Mouse (Mus musculus) heart, adult 2 months (tissue): ENCODE measurements around the gene Pnpo.

ENCODE experiments used
- CTCF ChIP-seq: fragments of 200-600 bp; IDR thresholded peaks from 2 replicates; pipeline ENCODE4 v1.8.1; 2022; ENCODE audit warnings: antibody characterized with exemption, mild to moderate bottlenecking, moderate library complexity
- POLR2A ChIP-seq: fragments of 200-500 bp; IDR thresholded peaks from 2 replicates; pipeline ENCODE4 v1.6.1; 2011; ENCODE audit warnings: mild to moderate bottlenecking, low read depth, low read length, control low read depth; ENCODE audit not compliant: insufficient read depth

- TF ChIP-seq POLR2A (no peak), CTCF (peak; percentile 56)
Measured at GRCm38 (mm10) chr11:96956009-96956724, 12.4 kb upstream of the Pnpo start.
